Mouse (Mus musculus) stomach, postnatal 0 days (tissue): ENCODE measurements at regions not wholly inside any gene's neighbourhood (a gene's known extent, or its start where the extent isn't known, plus 50 kb on each side); places are given as distances from the start of the nearest gene placed in this dataset.

Experiments used
- ATAC-seq: fragments of 200-750 bp; cut with Nextera tagmentation; 2 replicates; pipeline ENCODE4 v1.8.0; 2017; ENCODE audit not compliant: low FRiP score, low TSS enrichment
- DNase-seq: peaks from one replicate; pipeline ENCODE4 v3.0.0-alpha.2; 2016; ENCODE audit warnings: low spot score
- H3K27ac ChIP-seq: fragments of 300-500 bp; sonication (generic); replicated peaks from 2 replicates; pipeline ENCODE4 v1.5.1; 2014; ENCODE audit warnings: mild to moderate bottlenecking, control low read depth
- H3K27me3 ChIP-seq: fragments of 300-500 bp; sonication (generic); 2 replicates; pipeline ENCODE4 v1.6.1; 2014; ENCODE audit warnings: low read length; ENCODE audit not compliant: control insufficient read depth, insufficient read depth
- H3K36me3 ChIP-seq: fragments of 300-500 bp; sonication (generic); 2 replicates; pipeline ENCODE4 v1.6.1; 2014; ENCODE audit warnings: low read length, mixed read lengths; ENCODE audit not compliant: control insufficient read depth, insufficient read depth
- H3K4me1 ChIP-seq: fragments of 300-500 bp; sonication (generic); replicated peaks from 2 replicates; pipeline ENCODE4 v1.6.1; 2014; ENCODE audit warnings: antibody characterized with exemption; ENCODE audit not compliant: control insufficient read depth, insufficient read depth
- H3K4me2 ChIP-seq: fragments of 300-500 bp; sonication (generic); replicated peaks from 2 replicates; pipeline ENCODE4 v1.6.1; 2014; ENCODE audit warnings: low read depth, mild to moderate bottlenecking, control low read depth, moderate library complexity
- H3K4me3 ChIP-seq: fragments of 300-500 bp; sonication (generic); 2 replicates; pipeline ENCODE4 v1.5.1; 2014; ENCODE audit warnings: low read depth, low read length, control low read depth
- H3K9ac ChIP-seq: fragments of 300-500 bp; sonication (generic); 2 replicates; pipeline ENCODE4 v1.6.1; 2014; ENCODE audit warnings: mild to moderate bottlenecking, low read length, control low read depth, mixed read lengths
- H3K9me3 ChIP-seq: fragments of 300-500 bp; sonication (generic); 2 replicates; pipeline ENCODE4 v1.6.1; 2016; ENCODE audit warnings: low read length; ENCODE audit not compliant: control insufficient read depth
- CTCF ChIP-seq: IDR thresholded peaks from 2 replicates; pipeline ENCODE4 v1.5.1; 2016; ENCODE audit warnings: antibody characterized with exemption, low read depth, mild to moderate bottlenecking, moderate library complexity
- EP300 ChIP-seq: optimal IDR thresholded peaks from 2 replicates; pipeline ENCODE3; 2016; ENCODE audit warnings: antibody characterized with exemption
- WGBS: fragments of 180-500 bp; shearing (Covaris S2); extraction: QIAGEN DNeasy Blood & Tissue Kit; methylation state at CpG from one replicate; pipeline ENCODE4 v1.1.7; 2014; 5-methylcytosine and 5-hydroxymethylcytosine counted together

DNA sequence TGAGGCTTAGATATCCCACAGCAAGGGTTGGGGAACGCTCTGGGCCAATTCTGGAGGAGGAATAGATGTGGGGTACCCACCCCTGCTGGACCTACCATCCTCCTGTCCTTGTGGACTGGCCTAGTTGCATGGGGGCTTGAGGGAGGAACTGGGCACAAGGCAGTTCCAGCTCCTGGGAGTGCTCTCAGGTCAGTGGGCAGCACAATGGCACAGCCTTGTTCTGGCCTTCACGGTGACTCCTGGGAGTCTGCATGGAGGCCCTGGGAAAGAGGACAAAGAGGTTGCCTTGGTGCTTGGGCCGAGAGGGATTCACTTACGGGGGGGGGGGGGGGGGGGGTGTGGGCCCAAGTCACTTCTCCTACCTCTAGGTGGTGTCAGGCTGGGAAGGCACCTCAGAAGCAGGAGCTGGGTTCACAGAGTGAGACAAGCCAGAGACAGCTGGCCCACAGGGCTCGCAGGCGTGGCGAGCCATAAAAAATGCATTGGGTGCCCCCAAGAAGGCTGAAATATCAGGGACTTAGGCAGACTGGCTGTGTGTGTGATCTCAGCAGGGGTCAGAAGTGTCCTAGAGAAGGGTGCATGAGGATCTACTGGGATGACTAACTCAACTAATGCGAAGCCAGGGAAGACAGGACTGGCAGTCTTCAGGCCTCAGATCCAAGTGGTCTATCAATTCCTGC lies 83.7 kb downstream of the 1700001O22Rik start:
- DNase-seq (peak; percentile 47), ATAC-seq (no peak)
- Histone ChIP-seq H3K27me3 (no peaks in the 10 kb centered on the region), H3K4me2 (peak overlapping the region; percentile 60), H3K27ac (peak overlapping the region; percentile 98), H3K9ac (peak overlapping the region; percentile 67), H3K4me1 (peaks cover 36% of the 10 kb centered on the region), H3K36me3 (no peaks in the 10 kb centered on the region), H3K4me3 (peak overlapping the region; percentile 28; the same call in 1 of the 2 replicates), H3K9me3 (no peaks in the 10 kb centered on the region)
- TF ChIP-seq EP300 (no peak), CTCF (peak; percentile 45)
- WGBS = 14% methylated on average over 8 of the region's 8 CpGs

DNA sequence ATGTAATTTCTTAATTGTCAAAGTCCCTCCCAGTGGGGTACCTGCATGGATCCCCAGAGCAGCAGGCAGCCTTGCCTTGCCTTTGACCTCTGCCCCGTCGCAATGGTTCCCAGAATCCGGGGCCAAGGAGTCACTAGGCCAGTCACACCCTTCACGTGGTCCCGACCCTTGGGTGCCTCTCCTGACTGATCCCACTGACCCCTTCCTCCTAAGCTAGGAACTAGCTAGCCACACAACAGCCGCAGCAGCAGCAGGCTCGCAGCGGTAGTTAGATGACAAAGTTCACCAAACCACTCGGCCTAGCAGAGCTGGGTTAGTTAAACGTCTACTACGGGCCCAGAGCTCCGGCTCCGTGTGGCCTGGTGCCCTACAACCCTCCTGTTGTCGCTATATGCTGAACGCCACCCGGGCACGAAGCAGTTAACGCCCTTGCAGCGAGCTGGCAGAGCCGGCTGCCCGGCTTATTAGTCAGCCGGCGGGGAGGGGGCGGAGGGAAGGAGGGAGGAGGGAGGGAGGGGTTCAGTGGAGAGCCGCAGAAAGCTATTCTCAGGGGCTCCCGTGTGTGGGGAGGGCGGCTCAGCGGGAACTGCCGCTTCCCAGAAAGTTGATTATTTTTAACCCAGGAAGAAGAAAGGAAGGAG lies 84.6 kb downstream of the 1700001O22Rik start:
- ATAC-seq (peak; percentile 70), DNase-seq (peak; percentile 94)
- no peaks in the 10 kb centered on the region for H3K36me3 ChIP-seq
- H3K4me2 ChIP-seq = peak overlapping the region; percentile 60
- H3K9ac ChIP-seq = peak overlapping the region; percentile 63
- no peak for TF ChIP-seq CTCF
- peak; percentile 67 for TF ChIP-seq EP300
- WGBS = under 1% methylated on average over 29 of the region's 29 CpGs
- H3K27ac ChIP-seq = peak overlapping the region; percentile 98
- peak overlapping the region; percentile 28; the same call in 1 of the 2 replicates for H3K4me3 ChIP-seq
- no peaks in the 10 kb centered on the region for H3K9me3 ChIP-seq
- peaks cover 36% of the 10 kb centered on the region for H3K4me1 ChIP-seq
- no peaks in the 10 kb centered on the region for H3K27me3 ChIP-seq

DNA sequence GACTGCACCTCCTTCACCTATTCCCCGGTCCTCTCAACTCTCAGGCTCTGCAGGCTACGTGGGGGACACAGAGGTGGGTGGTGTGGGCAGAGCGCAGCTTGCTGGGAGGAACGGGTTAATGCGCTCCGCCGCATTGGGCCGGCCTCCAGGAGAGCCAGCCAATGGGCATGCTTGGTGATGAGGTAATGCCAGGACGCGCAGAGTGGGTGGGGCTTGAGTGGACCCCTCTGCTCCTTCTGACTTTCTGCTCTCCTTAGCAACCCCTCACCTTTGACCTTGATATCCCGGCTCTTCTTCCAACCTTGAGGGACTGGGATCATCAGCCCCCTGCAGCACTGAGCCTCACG lies 85.2 kb downstream of the 1700001O22Rik start:
- Histone ChIP-seq H3K4me2 (peak overlapping the region; percentile 60), H3K9ac (peak overlapping the region; percentile 63), H3K27ac (peak overlapping the region; percentile 98), H3K27me3 (no peaks in the 10 kb centered on the region), H3K36me3 (no peaks in the 10 kb centered on the region), H3K4me1 (peaks cover 33% of the 10 kb centered on the region), H3K9me3 (no peaks in the 10 kb centered on the region), H3K4me3 (peak overlapping the region; percentile 28; the same call in 1 of the 2 replicates)
- ATAC-seq (peak; percentile 64), DNase-seq (peak; percentile 90)
- TF ChIP-seq EP300 (no peak), CTCF (peak; percentile 28; the same call in 1 of the 2 replicates)
- 1% methylated on average over 12 of the region's 12 CpGs for WGBS

DNA sequence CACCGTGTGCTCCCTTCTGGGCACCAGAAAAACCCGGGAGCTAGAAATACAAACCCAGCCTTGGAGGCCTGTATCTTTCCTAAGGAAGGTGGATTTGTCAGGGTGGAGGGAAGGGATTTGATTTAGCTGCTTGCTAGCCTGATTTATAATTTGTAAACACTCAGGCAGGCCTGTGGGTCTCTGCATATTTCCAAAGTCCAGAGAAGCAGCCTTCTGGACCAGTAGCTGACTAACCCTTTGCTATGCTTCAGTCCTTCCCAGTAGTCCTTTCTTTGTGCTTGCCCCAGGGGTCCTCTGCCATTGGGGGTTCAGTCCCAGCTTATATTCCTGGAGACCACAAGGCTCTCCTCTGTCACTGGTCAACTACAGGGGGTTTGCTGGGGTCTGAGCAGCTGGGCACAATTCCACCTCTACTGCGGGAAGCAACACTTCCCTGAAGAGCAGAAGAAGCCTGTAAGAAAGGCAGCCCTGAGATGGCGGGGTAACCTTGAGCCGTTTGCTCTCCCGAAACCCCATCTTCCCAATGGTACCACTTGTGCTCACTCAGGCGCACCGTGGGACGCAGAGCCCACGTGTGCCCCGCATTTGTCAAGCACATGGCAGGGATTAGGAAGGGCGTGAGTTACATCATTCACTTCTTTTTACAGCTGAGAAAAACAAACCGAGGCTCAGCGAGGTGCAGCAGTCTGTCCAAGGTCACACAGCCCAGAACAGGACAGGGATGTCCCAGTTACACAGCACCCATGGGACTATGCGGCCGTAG lies 85.7 kb downstream of the 1700001O22Rik start:
- ATAC-seq (no peak), DNase-seq (no peak)
- Histone ChIP-seq H3K4me3 (no peak overlapping the region), H3K9ac (peak overlapping the region; percentile 45), H3K4me2 (peak overlapping the region; percentile 60), H3K27ac (peak overlapping the region; percentile 98), H3K27me3 (no peaks in the 10 kb centered on the region), H3K4me1 (peaks cover 33% of the 10 kb centered on the region), H3K36me3 (no peaks in the 10 kb centered on the region), H3K9me3 (no peaks in the 10 kb centered on the region)
- 10% methylated on average over 16 of the region's 16 CpGs for WGBS
- TF ChIP-seq CTCF (no peak; the same call in 1 of the 2 replicates), EP300 (no peak)

DNA sequence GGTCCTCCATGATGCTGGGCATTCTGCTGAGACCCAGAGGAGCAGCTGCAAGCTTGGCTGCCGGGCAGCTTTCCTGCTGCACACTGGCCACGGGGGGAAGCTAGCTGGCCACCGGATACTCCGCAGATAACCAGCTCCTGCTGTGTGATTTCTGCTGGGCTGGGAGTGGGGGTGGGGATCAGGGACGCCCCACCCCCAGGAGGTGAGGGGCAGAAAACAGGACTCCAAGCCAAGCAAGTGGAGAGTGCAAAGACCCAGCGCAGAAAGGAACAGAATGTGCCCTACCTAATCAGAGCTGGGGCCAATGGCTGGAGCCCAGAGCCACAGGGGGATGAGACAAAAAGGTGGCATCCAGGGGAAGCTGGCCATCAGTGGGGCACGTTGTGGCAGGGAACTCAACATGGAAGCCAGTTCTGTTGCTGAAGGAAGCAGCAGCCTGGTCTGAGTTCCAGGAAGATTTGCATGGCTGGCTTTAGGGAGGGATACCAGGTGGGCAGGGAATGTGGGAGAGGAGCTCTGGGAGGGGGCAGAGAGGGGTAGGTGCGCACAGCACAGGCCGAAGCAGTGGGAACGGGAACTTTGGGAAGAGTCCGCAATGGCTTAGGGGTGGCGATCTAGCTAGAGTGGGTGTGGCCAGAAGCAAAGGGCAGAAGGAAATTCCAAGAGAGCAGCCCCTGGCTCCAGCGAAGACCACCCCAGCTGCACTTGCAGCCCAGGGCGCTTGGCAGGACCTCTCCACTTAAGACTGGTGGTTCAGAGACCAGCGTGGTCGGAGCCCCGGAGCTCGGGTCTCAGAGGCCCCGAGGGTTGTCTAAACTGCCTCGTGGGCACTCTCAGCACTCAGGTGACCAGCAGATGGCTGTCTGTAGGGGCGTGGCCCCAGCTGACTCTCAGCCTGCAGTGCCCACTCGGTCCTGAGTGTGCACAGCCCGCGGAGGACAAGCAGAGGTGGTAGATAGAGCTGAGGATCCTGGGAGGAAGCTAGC lies 86.6 kb downstream of the 1700001O22Rik start:
- DNase-seq (peak; percentile 75), ATAC-seq (peak; percentile 47)
- Histone ChIP-seq H3K4me2 (peak overlapping the region; percentile 60), H3K27ac (peak overlapping the region; percentile 98), H3K36me3 (no peaks in the 10 kb centered on the region), H3K27me3 (no peaks in the 10 kb centered on the region), H3K9me3 (no peaks in the 10 kb centered on the region), H3K4me3 (no peak overlapping the region), H3K4me1 (peaks cover 36% of the 10 kb centered on the region), H3K9ac (peak overlapping the region; percentile 45)
- WGBS = 5% methylated on average over 24 of the region's 24 CpGs
- TF ChIP-seq CTCF (peak; percentile 30), EP300 (no peak)
